Mouse (Mus musculus) heart, embryonic 16.5 days (tissue): ENCODE results near the gene Eif4enif1. TPM values are rescaled to one million over a fixed set of nuclear protein-coding genes. Genes with fewer than 3 reads are reported as not detected.
A peak's percentile ranks its signal among the peaks of the same experiment; 100 is the strongest.

ENCODE experiments used
- ATAC-seq: fragments of 200-750 bp; cut with Nextera tagmentation; replicated peaks from 2 replicates; pipeline ENCODE4 v1.8.0; 2017; ENCODE audit warnings: moderate number of reproducible peaks; ENCODE audit not compliant: insufficient read depth, low FRiP score; ENCODE audit errors: extremely low read depth
- H3K27ac ChIP-seq: fragments of 300-500 bp; sonication (generic); 2 replicates; pipeline ENCODE4 v1.5.1; 2014; ENCODE audit warnings: mild to moderate bottlenecking, low read length, control low read depth, moderate library complexity
- H3K27me3 ChIP-seq: fragments of 300-500 bp; sonication (generic); 2 replicates; pipeline ENCODE4 v1.6.1; 2014; ENCODE audit warnings: low read length, mixed read lengths; ENCODE audit not compliant: control insufficient read depth, insufficient read depth
- H3K36me3 ChIP-seq: fragments of 300-500 bp; sonication (generic); 2 replicates; pipeline ENCODE4 v1.6.1; 2014; ENCODE audit not compliant: control insufficient read depth, insufficient read depth
- H3K4me1 ChIP-seq: fragments of 300-500 bp; sonication (generic); 2 replicates; pipeline ENCODE4 v1.6.1; 2014; ENCODE audit warnings: low read length, mixed read lengths; ENCODE audit not compliant: control insufficient read depth, insufficient read depth
- H3K4me2 ChIP-seq: fragments of 300-500 bp; sonication (generic); 2 replicates; pipeline ENCODE4 v1.6.1; 2014; ENCODE audit warnings: low read depth, mild to moderate bottlenecking, control low read depth, low read length
- H3K4me3 ChIP-seq: fragments of 300-500 bp; sonication (generic); 2 replicates; pipeline ENCODE4 v1.5.1; 2014; ENCODE audit warnings: mild to moderate bottlenecking, control low read depth, low read length
- H3K9ac ChIP-seq: fragments of 300-500 bp; sonication (generic); 2 replicates; pipeline ENCODE4 v1.6.1; 2014; ENCODE audit warnings: low read length, control low read depth
- H3K9me3 ChIP-seq: fragments of 300-500 bp; sonication (generic); replicated peaks from 2 replicates; pipeline ENCODE4 v1.6.1; 2016; ENCODE audit warnings: low read length; ENCODE audit not compliant: control insufficient read depth
- WGBS: fragments of 180-500 bp; shearing (Covaris S2); extraction: QIAGEN DNeasy Blood & Tissue Kit; methylation state at CpG from one replicate; pipeline ENCODE4 v1.1.7; 2014; 5-methylcytosine and 5-hydroxymethylcytosine counted together
- polyA plus RNA-seq: library from polyadenylated mRNA; unstranded; fragments of >200 nt; fragmentation: Nextera tagmentation; extraction: Ambion mirVana; gene quantifications from 2 replicates; pipeline ENCODE4 v1.2.1, GENCODE M21; 2015

The Eif4enif1 gene
- polyA plus RNA-seq, 1 experiment from 2014 or later, result 31.9 TPM

GRCm38 (mm10) chr11:3289803-3290639, 87.8 kb downstream of the Eif4enif1 start:
- under 1% methylated on average over 85 of the region's 92 CpGs for WGBS
- H3K27ac ChIP-seq, result peak overlapping the region; percentile 100
- peak; percentile 54 for ATAC-seq
- H3K36me3 ChIP-seq, result peaks cover 14% of the 10 kb centered on the region
- H3K4me3 ChIP-seq, result peak overlapping the region; percentile 90
- no peaks in the 10 kb centered on the region for H3K27me3 ChIP-seq
- H3K9me3 ChIP-seq, result no peaks in the 10 kb centered on the region
- peak overlapping the region; percentile 99 for H3K9ac ChIP-seq
- H3K4me1 ChIP-seq, result peaks cover 29% of the 10 kb centered on the region
- H3K4me2 ChIP-seq, result peak overlapping the region; percentile 95

- Histone ChIP-seq H3K36me3 (peaks cover 17% of the 10 kb centered on the region), H3K4me3 (peak overlapping the region; percentile 90), H3K4me2 (peak overlapping the region; percentile 95), H3K27ac (peak overlapping the region; percentile 100), H3K9me3 (no peaks in the 10 kb centered on the region), H3K9ac (peak overlapping the region; percentile 99), H3K27me3 (no peaks in the 10 kb centered on the region), H3K4me1 (peaks cover 34% of the 10 kb centered on the region)
- peak; percentile 0; the same call in 1 of the 2 replicates for ATAC-seq
- under 1% methylated on average over 50 of the region's 50 CpGs for WGBS
Observed at GRCm38 (mm10) chr11:3290640-3291310, 88.6 kb downstream of the Eif4enif1 start.

- ATAC-seq, result no peak
- no peaks in the 10 kb centered on the region for H3K27me3 ChIP-seq
- peaks cover 22% of the 10 kb centered on the region for H3K36me3 ChIP-seq
- H3K27ac ChIP-seq, result peak overlapping the region; percentile 100
- H3K4me2 ChIP-seq, result peak overlapping the region; percentile 95
- WGBS, result 3% methylated on average over 26 of the region's 26 CpGs
- H3K4me1 ChIP-seq, result peaks cover 41% of the 10 kb centered on the region
- H3K9ac ChIP-seq, result peak overlapping the region; percentile 99
- H3K9me3 ChIP-seq, result no peaks in the 10 kb centered on the region
- peak overlapping the region; percentile 90 for H3K4me3 ChIP-seq
Observed at GRCm38 (mm10) chr11:3291311-3292061, 89.3 kb downstream of the Eif4enif1 start.

- under 1% methylated on average over 8 of the region's 8 CpGs for WGBS
- Histone ChIP-seq H3K4me3 (peak overlapping the region; percentile 90), H3K36me3 (peaks cover 23% of the 10 kb centered on the region), H3K9me3 (no peaks in the 10 kb centered on the region), H3K4me2 (peak overlapping the region; percentile 95), H3K27me3 (no peaks in the 10 kb centered on the region), H3K27ac (peak overlapping the region; percentile 100), H3K4me1 (peaks cover 41% of the 10 kb centered on the region), H3K9ac (peak overlapping the region; percentile 99)
- ATAC-seq, result no peak
Observed at GRCm38 (mm10) chr11:3292062-3292421, 89.8 kb downstream of the Eif4enif1 start.

GRCm38 (mm10) chr11:3292711-3293249, 90.6 kb downstream of the Eif4enif1 start:
- ATAC-seq, result no peak
- WGBS, result 1% methylated on average over 8 of the region's 8 CpGs
- Histone ChIP-seq H3K9me3 (no peaks in the 10 kb centered on the region), H3K27me3 (no peaks in the 10 kb centered on the region), H3K9ac (peak overlapping the region; percentile 99), H3K27ac (peak overlapping the region; percentile 100), H3K4me1 (peaks cover 41% of the 10 kb centered on the region), H3K4me2 (peak overlapping the region; percentile 95), H3K4me3 (peak overlapping the region; percentile 90), H3K36me3 (peaks cover 29% of the 10 kb centered on the region)

GRCm38 (mm10) chr11:3293361-3293760, 91.2 kb downstream of the Eif4enif1 start:
- H3K4me2 ChIP-seq, result peak overlapping the region; percentile 95
- no peaks in the 10 kb centered on the region for H3K27me3 ChIP-seq
- H3K36me3 ChIP-seq, result peaks cover 29% of the 10 kb centered on the region
- no peaks in the 10 kb centered on the region for H3K9me3 ChIP-seq
- 49% methylated on average over 4 of the region's 4 CpGs for WGBS
- no peak for ATAC-seq
- peaks cover 37% of the 10 kb centered on the region for H3K4me1 ChIP-seq
- peak overlapping the region; percentile 99; the same call in 1 of the 2 replicates for H3K9ac ChIP-seq
- H3K4me3 ChIP-seq, result peak overlapping the region; percentile 90
- peak overlapping the region; percentile 100 for H3K27ac ChIP-seq

Other genes with a start within 250 kb of the Eif4enif1 start
- gene Sfi1, start 8.9 kb upstream of the Eif4enif1 start, polyA plus RNA-seq, result 12.0 and 12.1 TPM in 2 replicates
- gene Drg1, start 64.0 kb downstream of the Eif4enif1 start, polyA plus RNA-seq, result 166 and 198 TPM in 2 replicates
- 25.7 and 26.3 TPM in 2 replicates for gene Patz1, start 86.5 kb downstream of the Eif4enif1 start, polyA plus RNA-seq
- gene Pik3ip1, start 128.0 kb downstream of the Eif4enif1 start, polyA plus RNA-seq, result 40.9 and 41.1 TPM in 2 replicates
- 47.1 and 54.9 TPM in 2 replicates for gene Limk2, start 206.8 kb downstream of the Eif4enif1 start, polyA plus RNA-seq
- gene Rnf185, start 250.0 kb downstream of the Eif4enif1 start, polyA plus RNA-seq, result 30.6 and 31.9 TPM in 2 replicates